Mouse (Mus musculus): ENCODE data around the gene Plekhh3.
"Not testable (repeated sequence)": the region's sequence is repeated elsewhere in the genome, so short reads cannot be mapped to it uniquely, and the experiment has no call there.

Gene Plekhh3

GRCm38 (mm10) chr11:101171721-101172433 lies 726 bp upstream of the Plekhh3 start:
- DNase-seq (ENCODE audit: low read depth, low spot score), result peak; percentile 93

GRCm38 (mm10) chr11:101170354-101170810 lies 769 bp downstream of the Plekhh3 start, which contains the start of gene Cntnap1:
Gene Cntnap1, plus strand, starts transcription at chr11:101170523.
- peak; percentile 72 for DNase-seq (ENCODE audit: low read depth, low spot score)

- peak; percentile 54 for DNase-seq (ENCODE audit: low read depth, low spot score)
Measured at GRCm38 (mm10) chr11:101169301-101170107, 1.6 kb downstream of the Plekhh3 start.

GRCm38 (mm10) chr11:101168301-101168980 lies 2.7 kb downstream of the Plekhh3 start:
- DNase-seq (ENCODE audit: low read depth, low spot score), result no peak

GRCm38 (mm10) chr11:101167963-101168300 lies 3.2 kb downstream of the Plekhh3 start:
- DNase-seq (ENCODE audit: low read depth, low spot score), result no peak

- DNase-seq (ENCODE audit: low read depth, low spot score), result no peak
Measured at GRCm38 (mm10) chr11:101167211-101167962, 3.8 kb downstream of the Plekhh3 start.

- no peak for DNase-seq (ENCODE audit: low read depth, low spot score)
Measured at GRCm38 (mm10) chr11:101166357-101166756, 4.8 kb downstream of the Plekhh3 start.

GRCm38 (mm10) chr11:101164677-101165580 lies 6.2 kb downstream of the Plekhh3 start:
- no peak for DNase-seq (ENCODE audit: low read depth, low spot score)

GRCm38 (mm10) chr11:101164351-101164665 lies 6.8 kb downstream of the Plekhh3 start:
- no peak for DNase-seq (ENCODE audit: low read depth, low spot score)

GRCm38 (mm10) chr11:101163476-101164350 lies 7.4 kb downstream of the Plekhh3 start:
- no peak for DNase-seq (ENCODE audit: low read depth, low spot score)

- DNase-seq (ENCODE audit: low read depth, low spot score), result peak; percentile 47
Measured at GRCm38 (mm10) chr11:101162772-101163171, 8.4 kb downstream of the Plekhh3 start.

- DNase-seq (ENCODE audit: low read depth, low spot score), result no peak
Measured at GRCm38 (mm10) chr11:101162301-101162700, 8.8 kb downstream of the Plekhh3 start.

- DNase-seq (ENCODE audit: low read depth, low spot score), result no peak
Measured at GRCm38 (mm10) chr11:101161551-101161950, 9.6 kb downstream of the Plekhh3 start.

GRCm38 (mm10) chr11:101160981-101161505 lies 10.1 kb downstream of the Plekhh3 start:
- DNase-seq (ENCODE audit: low read depth, low spot score), result not testable (repeated sequence)

- DNase-seq (ENCODE audit: low read depth, low spot score), result not testable (repeated sequence)
Measured at GRCm38 (mm10) chr11:101160151-101160550, 11.0 kb downstream of the Plekhh3 start.

- peak; percentile 95 for DNase-seq (ENCODE audit: low read depth, low spot score)
Measured at GRCm38 (mm10) chr11:101155728-101156371, 15.3 kb downstream of the Plekhh3 start, which contains the start of gene Tubg2. Gene Tubg2, plus strand, starts transcription at chr11:101155907.

GRCm38 (mm10) chr11:101155151-101155550 lies 16.0 kb downstream of the Plekhh3 start:
- no peak for DNase-seq (ENCODE audit: low read depth, low spot score)

GRCm38 (mm10) chr11:101154648-101155047 lies 16.5 kb downstream of the Plekhh3 start:
- no peak for DNase-seq (ENCODE audit: low read depth, low spot score)

GRCm38 (mm10) chr11:101152825-101153224 lies 18.3 kb downstream of the Plekhh3 start:
- DNase-seq (ENCODE audit: low read depth, low spot score), result peak; percentile 38
